Mouse (Mus musculus) heart, postnatal 14 days (tissue): ENCODE measurements around the gene Eps15l1. TPM values are rescaled to one million over a fixed set of nuclear protein-coding genes. Genes with fewer than 3 reads are reported as not detected.

Source experiments
- DNase-seq, 2 experiments: peaks; one replicate each; pipeline ENCODE4 v3.0.0; 2021 to 2022
- intact Hi-C: fragments of 180-260 bp; cut with DNase I; formaldehyde crosslinking; loops from one replicate; pipeline ENCODE4 v1.15.1; 2025
- microRNA-seq, 2 experiments: library from miRNA; unstranded; fragments of <30 nt; microRNA quantifications; one replicate each; pipeline ENCODE4 v1.2.0; 2021 to 2022
- total RNA-seq, 2 experiments: library from RNA; stranded (reverse); gene quantifications; 2 replicates each; pipeline ENCODE4 v1.2.3; 2021

Gene Eps15l1
- total RNA-seq, 2 experiments from 2014 or later = 44.4 to 47.5 TPM

DNA sequence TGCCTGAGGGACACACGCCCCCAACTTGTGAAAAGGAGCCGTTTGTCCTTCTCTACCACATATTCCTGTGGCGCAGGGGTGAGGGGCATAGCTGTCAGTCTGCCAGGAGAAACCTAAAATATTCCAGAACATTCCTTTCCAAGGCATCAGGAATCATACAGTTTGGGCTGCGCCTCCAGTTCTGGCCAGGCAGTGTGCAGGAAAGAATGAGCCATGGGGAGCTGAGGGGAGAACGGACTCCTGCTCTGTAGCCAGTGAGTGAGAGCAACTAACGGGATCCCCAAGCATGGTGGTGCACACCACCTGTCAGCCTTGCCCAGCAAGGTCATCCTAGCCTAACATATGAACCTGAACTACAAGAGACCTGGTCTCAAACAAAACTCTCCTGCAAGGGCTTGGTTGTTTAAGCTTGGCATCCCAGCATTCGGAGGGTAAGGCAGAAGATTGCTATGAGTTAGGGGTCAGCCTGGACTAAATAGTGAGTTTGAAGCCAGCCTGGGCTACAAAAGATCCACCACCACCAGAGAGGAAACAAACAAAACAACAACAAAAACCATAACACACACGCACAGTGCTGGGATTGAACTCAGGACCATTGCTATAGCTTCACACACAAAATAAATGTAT, 118.2 kb downstream of the Eps15l1 start:
- intact Hi-C loops = loop anchor here (5.0 kb wide), 1 partner anchor 36 kb away; no protein-coding TSS in a partner anchor
- peak in 1 of 2 experiments; percentile 21 for DNase-seq

DNA sequence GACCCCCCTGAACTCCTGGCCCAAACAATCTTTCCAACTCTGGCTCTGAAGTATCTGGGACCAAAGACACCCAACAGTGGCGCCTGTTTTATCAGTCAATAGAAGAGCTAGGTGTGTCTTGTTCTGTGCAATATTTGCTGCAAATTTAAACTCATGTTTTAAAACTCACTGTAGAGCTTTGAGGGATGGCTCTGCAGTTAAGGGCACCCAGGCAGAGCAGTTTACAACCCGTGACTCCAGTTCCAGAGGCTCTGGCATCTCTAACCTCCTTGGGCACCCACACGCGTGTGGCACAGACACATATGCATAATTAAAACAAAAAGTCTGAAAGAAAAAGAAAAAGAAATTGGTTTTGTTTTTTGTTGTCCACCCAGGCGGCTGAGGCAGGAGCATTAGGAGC, 119.8 kb downstream of the Eps15l1 start:
- no peak for DNase-seq
- intact Hi-C loops = loop anchor here (5.0 kb wide), 1 partner anchor 34 kb away; no protein-coding TSS in a partner anchor

DNA sequence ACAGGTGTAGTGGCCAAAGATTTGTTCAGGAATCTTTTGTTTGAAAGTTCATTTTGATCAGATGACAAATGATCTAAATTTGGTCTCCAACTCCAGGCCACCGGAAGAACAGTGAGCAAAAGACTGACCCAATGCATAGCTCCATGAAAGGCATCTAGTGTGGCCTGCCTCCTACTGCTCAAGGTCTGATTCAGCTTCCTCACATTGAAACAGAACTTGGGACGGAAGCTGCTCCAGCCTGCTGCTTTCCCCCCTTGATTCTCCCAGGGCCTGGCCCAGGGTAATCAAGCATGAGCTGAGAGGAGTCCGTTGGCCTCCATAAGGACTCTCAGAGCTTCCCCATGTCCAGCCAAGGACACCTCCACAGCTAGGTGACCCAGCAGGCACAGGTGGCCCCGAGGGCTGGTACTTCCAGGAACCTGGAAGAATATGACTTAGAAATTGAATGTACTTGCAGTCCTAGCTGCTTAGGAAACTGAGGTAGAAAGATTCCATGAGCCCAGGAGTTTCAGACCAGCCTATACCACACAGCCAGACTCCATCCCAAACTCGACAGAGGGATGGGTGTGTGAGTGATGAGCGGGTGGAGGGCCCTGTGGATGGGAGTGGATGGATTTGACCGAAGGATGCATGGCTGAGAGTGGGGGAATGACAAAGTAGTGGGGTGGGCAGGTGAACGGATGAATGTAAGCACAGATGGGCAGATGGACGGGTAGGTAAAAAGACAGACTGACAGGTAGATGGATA, 120.4 kb downstream of the Eps15l1 start:
- intact Hi-C loops = loop anchor here (5.0 kb wide), 1 partner anchor 34 kb away; no protein-coding TSS in a partner anchor
- no peak for DNase-seq

GRCm38 (mm10) chr8:72298928-72299327, 122.3 kb downstream of the Eps15l1 start:
- DNase-seq = no peak
- intact Hi-C loops = no loop called here

DNA sequence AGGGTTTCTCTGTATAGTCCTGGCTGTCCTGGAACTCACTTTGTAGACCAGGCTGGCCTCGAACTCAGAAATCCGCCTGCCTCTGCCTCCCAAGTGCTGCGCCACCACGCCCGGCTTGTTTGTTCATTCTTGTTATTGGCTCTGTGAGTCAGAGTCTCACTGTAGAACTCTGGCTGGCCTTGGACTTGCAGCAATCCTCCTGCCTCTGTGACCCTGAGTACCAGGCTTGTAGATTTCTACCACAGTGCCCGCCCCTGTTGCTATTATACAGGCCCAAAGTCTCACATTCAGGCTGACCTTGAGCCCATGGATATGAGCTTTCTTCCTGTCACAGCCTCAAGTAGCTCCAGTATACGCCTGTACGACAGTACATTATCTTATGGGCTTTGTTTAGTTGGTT, 124.7 kb downstream of the Eps15l1 start:
- intact Hi-C loops = no loop called here
- no peak for DNase-seq

- peak; percentile 94 for DNase-seq
- intact Hi-C loops = loop anchor here (1.0 kb wide), 1 partner anchor 24 kb away; the partner anchor contains the start of gene Klf2
Observed at GRCm38 (mm10) chr8:72295679-72296078, 125.6 kb downstream of the Eps15l1 start.

DNA sequence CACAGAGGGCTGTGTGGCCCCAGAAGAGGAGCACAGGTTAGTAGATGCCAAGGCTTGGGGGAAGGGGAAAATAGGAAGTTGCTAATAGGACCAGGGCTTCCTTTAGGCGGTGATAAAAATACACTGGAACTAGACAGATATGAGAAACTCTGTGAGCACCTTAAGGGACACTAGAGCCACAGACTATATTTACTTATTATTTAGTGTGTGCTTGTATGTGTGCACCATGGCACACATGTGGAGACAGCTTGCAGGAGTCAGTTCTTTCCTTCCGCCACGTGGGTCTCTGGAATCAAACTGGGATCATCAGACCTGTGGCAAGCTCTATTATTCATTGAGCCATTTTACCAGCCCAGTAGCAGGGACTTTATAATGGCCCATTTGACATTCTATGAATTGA, 126.1 kb downstream of the Eps15l1 start:
- no peak for DNase-seq
- intact Hi-C loops = loop anchor here (1.0 kb wide), 1 partner anchor 24 kb away; the partner anchor contains the start of gene Klf2

- no peak for DNase-seq
- intact Hi-C loops = no loop called here
Observed at GRCm38 (mm10) chr8:72293309-72293708, 128.0 kb downstream of the Eps15l1 start.

GRCm38 (mm10) chr8:72291104-72291503, 130.2 kb downstream of the Eps15l1 start:
- intact Hi-C loops = no loop called here
- no peak for DNase-seq

Small RNA genes within 50 kb of the gene (microRNA-seq; reads per million reads assigned to microRNA genes)
- 1.6 to 4.7 reads per million in 2 experiments for gene Mir7068

Other genes with a start within 250 kb of the Eps15l1 start
- under 1 TPM in 1 of 2 experiments, not detected in 1; 0.17 TPM for gene Hsh2d, start 231.8 kb downstream of the Eps15l1 start, total RNA-seq
- gene Cib3, start 208.6 kb downstream of the Eps15l1 start, total RNA-seq = not detected
- gene Gm11034, start 207.8 kb downstream of the Eps15l1 start, total RNA-seq = not detected
- gene Fam32a, start 201.7 kb downstream of the Eps15l1 start, total RNA-seq = 10 to 100 TPM; 21.4 to 24.4 TPM
- gene Ap1m1, start 181.4 kb downstream of the Eps15l1 start, total RNA-seq = 10 to 100 TPM; 53.2 to 53.4 TPM
- 1 to 10 TPM; 9.7 TPM for gene Gm10282, start 116.2 kb downstream of the Eps15l1 start, total RNA-seq
- gene Klf2, start 102.4 kb downstream of the Eps15l1 start, total RNA-seq = 100 to 1,000 TPM; 113 to 115 TPM
- 10 to 100 TPM in 1 of 2 experiments, 1 to 10 TPM in 1; 8.1 to 10.5 TPM for gene Calr3, start 22.4 kb upstream of the Eps15l1 start, total RNA-seq
- gene 1700030K09Rik, start 22.4 kb upstream of the Eps15l1 start, total RNA-seq = 1 to 10 TPM; 6.6 to 7.0 TPM
- 10 to 100 TPM; 42.9 to 43.2 TPM for gene Cherp, start 53.8 kb upstream of the Eps15l1 start, total RNA-seq
- 10 to 100 TPM; 44.1 to 47.8 TPM for gene Slc35e1, start 71.2 kb upstream of the Eps15l1 start, total RNA-seq
- 10 to 100 TPM; 10.5 to 10.7 TPM for gene Med26, start 126.8 kb upstream of the Eps15l1 start, total RNA-seq
- gene Smim7, start 149.6 kb upstream of the Eps15l1 start, total RNA-seq = 100 to 1,000 TPM; 111 to 117 TPM
- gene Tmem38a, start 150.6 kb upstream of the Eps15l1 start, total RNA-seq = 100 to 1,000 TPM; 372 TPM
- under 1 TPM; 0.62 to 0.88 TPM for gene Nwd1, start 225.3 kb upstream of the Eps15l1 start, total RNA-seq